Comparison of ENCODE assay signal across 17 mouse cellular contexts in the genomic region with DNA sequence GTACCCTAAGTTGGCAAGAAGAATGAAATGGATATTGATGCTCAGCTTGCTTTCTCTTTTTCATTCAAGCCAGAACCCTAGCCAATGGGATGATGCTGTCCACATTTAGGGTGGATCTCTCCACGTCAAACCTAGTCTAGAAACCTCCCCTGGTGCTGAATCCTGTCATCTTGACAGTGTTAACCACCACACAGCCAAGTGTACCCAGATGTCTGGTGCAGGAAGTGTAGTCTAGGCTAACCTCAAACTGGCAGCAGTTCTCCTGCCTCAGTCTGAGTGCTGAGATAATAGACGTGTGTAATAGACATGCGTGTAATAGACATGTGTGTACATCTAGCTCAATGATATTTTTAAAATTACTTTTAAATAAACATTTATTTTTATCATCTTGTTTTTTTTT.
DNase-seq lines count a peak whose midpoint lies in the region; ATAC-seq lines count a peak whose summit lies in the region.
"Had no signal": no experiment of that assay in that cellular context is flagged by ENCODE, and none has a peak within 500 bp of the region (broad histone marks: within the 10 kb centered on the region; RNA-seq: fewer than 3 reads in every experiment).

No protein-coding gene starts in this region.

- ATAC-seq in hematopoietic stem cell, adult 5-6 weeks (replicated peaks in 1 of 2; ENCODE audit: insufficient read depth in 1 of 2, low FRiP score in 2 of 2, low TSS enrichment in 1 of 2, low read depth in 1 of 2, poor library complexity in 2 of 2, severe bottlenecking in 2 of 2) = peak; percentile 42 to 60; a peak in 3 of 4 replicates
- ATAC-seq in megakaryocyte-erythroid progenitor cell, adult 5-6 weeks (replicated peaks; ENCODE audit: low FRiP score, low TSS enrichment, poor library complexity, severe bottlenecking) = peak; percentile 44; the same call in 1 of the 2 replicates
- ATAC-seq: CD4-positive, CD25-positive, alpha-beta regulatory T cell, adult 4 months; forebrain, embryonic 13.5 days; forebrain, postnatal 0 days; hindbrain, embryonic 16.5 days had no signal

- DNase-seq in thymus, postnatal 0 days (ENCODE audit: low spot score) = peak; percentile 18
- no peak for DNase-seq in thymus, postnatal 36 days
- DNase-seq in layer of hippocampus, adult 11-12 months (ENCODE audit: low spot score) = no peak
- DNase-seq in kidney, adult 9 months = no peak
- no peak for DNase-seq in right cerebral cortex, adult 18-20 months
- DNase-seq: adrenal gland, postnatal 10 days; cerebellum, adult 11 months; cerebellum, adult 8-10 months; cerebellum, postnatal 14 days; forebrain, postnatal 0 days; gastrocnemius, postnatal 14 days; heart, postnatal 36 days had no signal
